ENCODE assay signal across 30 mouse cellular contexts in the genomic region with DNA sequence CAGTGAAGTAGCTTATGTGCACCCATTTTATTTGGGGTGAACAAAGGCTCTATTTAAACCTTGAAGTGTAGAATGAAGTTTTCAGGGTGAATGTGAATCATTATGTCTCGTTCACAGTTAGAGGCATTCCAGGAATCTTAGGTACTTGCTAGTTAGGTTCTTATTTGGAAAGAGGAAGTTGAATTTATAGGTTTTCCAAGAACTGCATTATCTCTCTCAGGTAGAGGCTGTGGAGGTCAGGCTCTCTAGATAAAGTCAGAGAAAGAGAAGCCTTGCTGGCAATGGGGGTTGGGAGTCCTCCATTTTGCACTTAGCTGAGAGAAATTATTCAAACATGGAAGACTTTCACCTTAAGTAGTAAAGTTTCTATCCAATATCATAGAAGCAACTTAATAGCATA.
"Had no signal": no experiment of that assay in that cellular context is flagged by ENCODE, and none has a peak within 500 bp of the region (broad histone marks: within the 10 kb centered on the region; RNA-seq: fewer than 3 reads in every experiment).

No protein-coding gene starts in this region.

- H3K36me3 ChIP-seq: limb, embryonic 10.5 days; limb, embryonic 12.5 days; limb, embryonic 13.5 days; limb, embryonic 15.5 days; liver, embryonic 12.5 days; liver, embryonic 13.5 days; liver, embryonic 15.5 days; lung, embryonic 15.5 days; midbrain, embryonic 10.5 days; midbrain, embryonic 12.5 days; midbrain, embryonic 13.5 days; midbrain, embryonic 15.5 days had no signal

- DNase-seq: left cerebral cortex, postnatal 4 days; liver; liver, embryonic 13.5 days; liver, postnatal 0 days; lung, adult 18-20 months; lung, adult 2 months; lung, embryonic 14.5 days; lung, postnatal 10 days; lung, postnatal 14 days; lung, postnatal 36 days; lung, postnatal 4 days had no signal

- H3K9ac ChIP-seq: limb, embryonic 12.5 days; limb, embryonic 13.5 days; limb, embryonic 15.5 days; liver, embryonic 12.5 days; liver, embryonic 13.5 days; liver, embryonic 14.5 days; liver, embryonic 15.5 days; liver, postnatal 0 days; lung, embryonic 14.5 days; lung, embryonic 15.5 days; midbrain, embryonic 12.5 days; midbrain, embryonic 13.5 days; midbrain, embryonic 15.5 days had no signal

- H3K27me3 ChIP-seq: limb, embryonic 12.5 days; limb, embryonic 13.5 days; limb, embryonic 15.5 days; liver, embryonic 12.5 days; liver, embryonic 13.5 days; liver, embryonic 15.5 days; lung, embryonic 15.5 days; megakaryocyte, embryonic 14.5 days; midbrain, embryonic 12.5 days; midbrain, embryonic 13.5 days; midbrain, embryonic 15.5 days had no signal

- ATAC-seq: liver, embryonic 12.5 days; liver, postnatal 0 days; lung, postnatal 0 days; midbrain, embryonic 13.5 days; midbrain, embryonic 15.5 days; midbrain, embryonic 16.5 days had no signal

- H3K4me2 ChIP-seq: limb, embryonic 12.5 days; limb, embryonic 13.5 days; limb, embryonic 15.5 days; liver, embryonic 11.5 days; liver, embryonic 12.5 days; liver, embryonic 13.5 days; liver, embryonic 15.5 days; lung, embryonic 14.5 days; lung, embryonic 15.5 days; midbrain, embryonic 11.5 days; midbrain, embryonic 12.5 days; midbrain, embryonic 13.5 days; midbrain, embryonic 15.5 days had no signal

- H3K4me3 ChIP-seq: limb, embryonic 10.5 days; limb, embryonic 12.5 days; limb, embryonic 13.5 days; limb, embryonic 15.5 days; liver, embryonic 12.5 days; liver, embryonic 13.5 days; liver, embryonic 15.5 days; lung, embryonic 15.5 days; megakaryocyte, embryonic 14.5 days; midbrain, embryonic 10.5 days; midbrain, embryonic 12.5 days; midbrain, embryonic 13.5 days; midbrain, embryonic 15.5 days; myocyte had no signal

- H3K27ac ChIP-seq: limb, embryonic 10.5 days; limb, embryonic 12.5 days; limb, embryonic 13.5 days; limb, embryonic 15.5 days; liver, embryonic 12.5 days; liver, embryonic 13.5 days; liver, embryonic 14.5 days; liver, embryonic 15.5 days; lung, embryonic 15.5 days; macrophage; midbrain, embryonic 10.5 days; midbrain, embryonic 12.5 days; midbrain, embryonic 13.5 days; midbrain, embryonic 15.5 days had no signal

- H3K4me1 ChIP-seq: limb, embryonic 10.5 days; limb, embryonic 12.5 days; limb, embryonic 13.5 days; limb, embryonic 15.5 days; liver, embryonic 12.5 days; liver, embryonic 13.5 days; liver, embryonic 15.5 days; lung, embryonic 15.5 days; megakaryocyte, embryonic 14.5 days; midbrain, embryonic 10.5 days; midbrain, embryonic 12.5 days; midbrain, embryonic 13.5 days; midbrain, embryonic 15.5 days had no signal

- H3K9me3 ChIP-seq: limb, embryonic 10.5 days; limb, embryonic 12.5 days; limb, embryonic 13.5 days; limb, embryonic 15.5 days; lung, embryonic 15.5 days; megakaryocyte, embryonic 14.5 days; midbrain, embryonic 10.5 days; midbrain, embryonic 12.5 days; midbrain, embryonic 13.5 days; midbrain, embryonic 15.5 days had no signal
